Mouse (Mus musculus) ES-Bruce4 (cell line): Measurements from ENCODE around the gene Ptprr. TPM values are rescaled to one million over a fixed set of nuclear protein-coding genes. Genes with fewer than 3 reads are reported as not detected.

ENCODE experiments used
- H3K27ac ChIP-seq: 2 replicates; pipeline ENCODE4 v1.5.1; 2012; ENCODE audit warnings: low read length, inconsistent platforms; ENCODE audit not compliant: insufficient read depth
- H3K27me3 ChIP-seq: 2 replicates; pipeline ENCODE4 v1.6.1; 2012; ENCODE audit warnings: mild to moderate bottlenecking, low read length, inconsistent platforms; ENCODE audit not compliant: control insufficient read depth, poor library complexity, insufficient read depth, severe bottlenecking
- H3K36me3 ChIP-seq: 2 replicates; pipeline ENCODE4 v1.6.1; 2012; ENCODE audit warnings: inconsistent platforms, mild to moderate bottlenecking, low read length, moderate library complexity; ENCODE audit not compliant: control insufficient read depth, poor library complexity, insufficient read depth, severe bottlenecking
- H3K4me1 ChIP-seq: one replicate; pipeline ENCODE4 v1.8.1; 2011; ENCODE audit warnings: low read length; ENCODE audit not compliant: control insufficient read depth, insufficient read depth
- H3K4me3 ChIP-seq: 2 replicates; pipeline ENCODE4 v1.5.1; 2011; ENCODE audit warnings: low read depth, mild to moderate bottlenecking, low read length
- H3K9ac ChIP-seq: 2 replicates; pipeline ENCODE4 v1.6.1; 2012; ENCODE audit warnings: low read depth, mild to moderate bottlenecking, inconsistent platforms; ENCODE audit not compliant: poor library complexity, severe bottlenecking
- H3K9me3 ChIP-seq: replicated peaks from 2 replicates; pipeline ENCODE4 v1.6.1; 2012; ENCODE audit warnings: mild to moderate bottlenecking, low read length, inconsistent platforms; ENCODE audit not compliant: control insufficient read depth, poor library complexity, insufficient read depth, severe bottlenecking
- CTCF ChIP-seq: IDR thresholded peaks from one replicate; pipeline ENCODE4 v1.8.1; 2011; ENCODE audit warnings: low read depth, low read length
- EP300 ChIP-seq: IDR thresholded peaks from 2 replicates; pipeline ENCODE4 v1.6.1; 2011; ENCODE audit warnings: low read depth, low read length; ENCODE audit not compliant: insufficient read depth
- POLR2A ChIP-seq: IDR thresholded peaks from one replicate; pipeline ENCODE4 v1.8.1; 2011; ENCODE audit warnings: low read length; ENCODE audit not compliant: insufficient read depth
- polyA plus RNA-seq: library from polyadenylated mRNA; stranded (reverse); fragments of >200 nt; gene quantifications from 2 replicates; pipeline ENCODE4 v1.2.4, GENCODE M21; 2011; ENCODE audit warnings: low read depth; ENCODE audit not compliant: missing spikeins, insufficient read depth, insufficient read length

Gene Ptprr
- polyA plus RNA-seq, 1 experiment, result not detected

DNA sequence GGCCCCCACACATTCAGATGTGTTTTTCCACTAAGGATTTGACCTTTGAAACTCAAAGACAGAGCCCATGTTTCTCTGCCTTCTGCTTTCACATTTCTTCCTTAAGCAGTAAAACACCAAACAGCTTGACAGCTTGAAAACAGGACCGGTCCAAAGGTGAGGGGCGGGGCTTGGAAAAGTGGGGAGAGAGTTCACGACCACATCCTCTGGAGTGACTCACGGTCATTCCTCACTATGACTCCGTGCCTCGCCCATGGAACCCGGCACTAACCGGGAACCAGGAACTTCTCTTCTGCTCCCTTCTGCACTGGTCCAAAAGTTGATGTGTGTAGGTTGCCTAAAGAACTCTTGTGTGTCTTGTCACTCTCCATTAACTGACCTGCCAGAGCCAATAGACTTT is 174.3 kb downstream of the Ptprr start:
- Histone ChIP-seq H3K9me3 (no peaks in the 10 kb centered on the region), H3K4me1 (no peaks in the 10 kb centered on the region), H3K36me3 (no peaks in the 10 kb centered on the region), H3K4me3 (no peak overlapping the region), H3K27me3 (no peaks in the 10 kb centered on the region), H3K27ac (no peak overlapping the region), H3K9ac (no peak overlapping the region)
- TF ChIP-seq CTCF, result no peak
- no peak for TF ChIP-seq EP300
- TF ChIP-seq POLR2A, result no peak

DNA sequence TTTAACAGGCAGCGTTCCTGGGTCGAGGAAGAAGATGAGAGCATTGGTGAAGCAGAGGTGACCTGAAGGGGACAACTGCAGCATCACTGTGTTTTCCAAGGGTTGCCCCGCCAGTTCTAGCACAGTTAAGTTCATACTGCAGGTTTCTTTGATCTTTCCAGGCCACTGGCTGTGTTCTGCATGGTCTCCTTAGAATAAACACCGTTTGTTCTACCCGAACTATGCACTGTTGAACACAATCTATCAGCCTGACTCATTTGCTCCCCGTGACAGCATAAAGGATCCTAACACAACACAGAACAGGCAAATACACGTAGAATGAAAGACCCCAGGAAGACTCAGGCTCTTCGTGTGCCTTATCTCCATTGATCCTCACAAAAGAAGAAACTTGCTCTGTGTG is 176.4 kb downstream of the Ptprr start:
- H3K4me3 ChIP-seq, result no peak overlapping the region
- TF ChIP-seq CTCF, result no peak
- TF ChIP-seq POLR2A, result no peak
- TF ChIP-seq EP300, result no peak
- H3K4me1 ChIP-seq, result no peaks in the 10 kb centered on the region
- H3K27me3 ChIP-seq, result no peaks in the 10 kb centered on the region
- H3K9ac ChIP-seq, result no peak overlapping the region
- H3K36me3 ChIP-seq, result no peaks in the 10 kb centered on the region
- no peaks in the 10 kb centered on the region for H3K9me3 ChIP-seq
- H3K27ac ChIP-seq, result no peak overlapping the region

DNA sequence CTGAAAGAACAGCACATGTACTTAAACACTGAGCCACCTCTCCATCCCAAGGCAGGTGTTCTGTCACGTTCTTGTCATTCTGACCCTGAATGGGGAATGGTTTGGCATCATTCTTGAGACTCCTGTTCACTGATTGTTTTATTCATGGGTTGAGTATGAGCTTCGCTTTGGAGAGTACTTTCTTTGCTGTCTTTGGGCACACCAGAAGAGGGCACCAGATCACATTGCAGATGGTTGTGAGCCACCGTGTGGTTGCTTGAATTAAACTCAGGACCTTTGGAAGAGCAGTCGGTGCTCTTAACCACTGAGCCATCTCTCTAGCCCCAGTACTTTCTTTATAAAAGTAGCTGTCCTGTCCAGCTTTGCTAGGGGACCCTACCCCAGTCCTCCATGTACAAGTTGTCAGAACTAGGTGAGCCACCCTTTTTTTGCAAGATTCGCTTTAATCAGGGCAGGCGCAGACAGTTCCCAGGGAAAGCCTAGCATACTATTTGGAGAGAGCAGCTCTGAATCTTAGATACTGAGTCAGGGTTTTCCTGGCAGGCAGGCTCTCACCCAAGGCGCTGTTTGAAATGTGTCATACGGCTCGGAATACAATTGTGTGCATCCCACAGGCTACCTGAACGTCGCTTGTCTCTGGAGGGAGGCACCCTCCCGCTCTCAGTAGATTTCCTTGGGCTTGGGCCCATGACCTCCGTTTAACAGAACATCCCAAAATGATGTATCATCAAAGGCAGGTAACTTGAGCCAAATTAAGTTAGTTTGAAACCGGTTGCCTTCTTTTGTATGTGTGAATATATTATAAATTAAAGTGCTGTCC is 178.8 kb downstream of the Ptprr start:
- Histone ChIP-seq H3K4me3 (no peak overlapping the region), H3K27me3 (no peaks in the 10 kb centered on the region), H3K9me3 (no peaks in the 10 kb centered on the region), H3K4me1 (no peaks in the 10 kb centered on the region), H3K9ac (no peak overlapping the region), H3K36me3 (no peaks in the 10 kb centered on the region), H3K27ac (no peak overlapping the region)
- peak; percentile 43 for TF ChIP-seq CTCF
- no peak for TF ChIP-seq POLR2A

DNA sequence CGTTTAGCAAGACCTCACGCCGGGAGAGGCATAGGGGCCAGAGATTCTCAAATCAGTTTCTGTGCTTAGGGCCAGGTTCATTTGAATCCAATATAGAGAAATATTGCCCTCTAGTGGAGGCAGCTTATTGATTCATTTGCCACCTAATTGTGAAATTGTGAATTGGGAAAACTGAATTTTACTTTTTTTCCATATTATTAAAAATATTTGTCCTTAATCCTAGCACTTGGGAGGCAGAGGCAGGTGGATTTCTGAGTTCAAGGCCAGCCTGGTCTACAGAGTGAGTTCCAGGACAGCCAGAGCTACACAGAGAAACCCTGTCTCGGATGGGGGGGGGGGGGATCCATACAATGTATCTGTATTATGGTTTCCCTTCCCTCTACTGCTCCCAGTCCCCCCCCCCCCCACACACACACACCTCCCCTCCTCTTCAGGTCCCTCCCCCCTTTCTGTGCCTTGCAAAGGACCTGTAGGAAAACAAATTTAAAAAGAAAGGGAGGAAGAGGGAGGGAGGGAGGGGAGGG is 179.5 kb downstream of the Ptprr start:
- Histone ChIP-seq H3K27me3 (no peaks in the 10 kb centered on the region), H3K9ac (no peak overlapping the region), H3K27ac (no peak overlapping the region), H3K4me1 (no peaks in the 10 kb centered on the region), H3K9me3 (no peaks in the 10 kb centered on the region), H3K4me3 (no peak overlapping the region), H3K36me3 (no peaks in the 10 kb centered on the region)
- TF ChIP-seq EP300 (no peak), POLR2A (no peak), CTCF (no peak)

DNA sequence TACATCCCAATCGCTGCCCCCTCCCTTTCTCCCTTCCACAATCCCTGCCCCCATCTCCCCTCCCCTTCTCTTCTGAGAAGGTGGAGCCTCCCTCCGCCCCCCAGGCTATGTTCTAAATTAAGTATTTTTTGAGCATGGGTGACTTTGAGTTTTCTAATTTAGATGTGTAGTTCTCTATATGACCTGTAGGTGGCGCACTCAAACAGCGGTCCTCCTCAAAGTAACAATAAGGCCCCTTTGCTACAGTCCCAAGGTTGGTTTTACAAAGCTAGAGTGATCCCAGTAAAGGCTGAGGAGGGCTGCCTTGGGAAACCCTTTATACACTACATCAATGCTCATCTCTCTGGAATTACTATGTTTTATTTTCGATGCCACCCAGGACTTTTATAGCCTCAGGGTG is 181.0 kb downstream of the Ptprr start:
- no peak overlapping the region for H3K4me3 ChIP-seq
- no peak overlapping the region for H3K9ac ChIP-seq
- no peaks in the 10 kb centered on the region for H3K4me1 ChIP-seq
- TF ChIP-seq POLR2A (no peak), CTCF (peak; percentile 26)
- no peaks in the 10 kb centered on the region for H3K36me3 ChIP-seq
- no peaks in the 10 kb centered on the region for H3K27me3 ChIP-seq
- no peaks in the 10 kb centered on the region for H3K9me3 ChIP-seq
- H3K27ac ChIP-seq, result no peak overlapping the region

DNA sequence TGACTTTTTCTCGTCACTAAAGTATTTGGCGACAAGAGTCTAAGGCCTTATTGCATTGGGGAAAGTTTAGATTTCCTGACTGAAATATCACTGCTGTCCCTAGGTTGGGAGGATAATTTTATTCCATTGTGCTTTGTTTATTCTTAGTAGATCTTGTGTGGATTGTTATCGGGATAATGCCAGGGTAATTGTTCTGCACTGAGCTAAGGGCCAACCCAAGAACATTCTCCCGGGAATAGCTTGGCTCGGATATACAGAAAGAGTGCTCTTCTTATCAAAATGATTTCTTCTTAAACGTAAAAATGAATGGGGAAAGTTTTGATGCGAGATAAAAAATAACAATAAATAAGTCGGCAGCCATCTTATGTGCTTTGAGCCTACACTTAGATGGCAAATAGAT is 183.5 kb downstream of the Ptprr start:
- H3K27me3 ChIP-seq, result no peaks in the 10 kb centered on the region

More for the DNA sequence above, 183.5 kb downstream of the Ptprr start:
- no peak overlapping the region for H3K9ac ChIP-seq
- H3K4me1 ChIP-seq, result no peaks in the 10 kb centered on the region
- no peak for TF ChIP-seq POLR2A
- no peak for TF ChIP-seq EP300
- TF ChIP-seq CTCF, result no peak
- H3K9me3 ChIP-seq, result no peaks in the 10 kb centered on the region
- H3K27ac ChIP-seq, result no peak overlapping the region
- no peaks in the 10 kb centered on the region for H3K36me3 ChIP-seq
- H3K4me3 ChIP-seq, result no peak overlapping the region
